Mouse (Mus musculus): Measurements from ENCODE around the gene Stkld1. TPM values are rescaled to one million over a fixed set of nuclear protein-coding genes. Genes with fewer than 3 reads are reported as not detected.
A peak's percentile ranks its signal among the peaks of the same experiment; 100 is the strongest.

The Stkld1 gene
- total and polyA plus RNA-seq, 3 experiments, result 0.02 TPM; not detected in 2

DNA sequence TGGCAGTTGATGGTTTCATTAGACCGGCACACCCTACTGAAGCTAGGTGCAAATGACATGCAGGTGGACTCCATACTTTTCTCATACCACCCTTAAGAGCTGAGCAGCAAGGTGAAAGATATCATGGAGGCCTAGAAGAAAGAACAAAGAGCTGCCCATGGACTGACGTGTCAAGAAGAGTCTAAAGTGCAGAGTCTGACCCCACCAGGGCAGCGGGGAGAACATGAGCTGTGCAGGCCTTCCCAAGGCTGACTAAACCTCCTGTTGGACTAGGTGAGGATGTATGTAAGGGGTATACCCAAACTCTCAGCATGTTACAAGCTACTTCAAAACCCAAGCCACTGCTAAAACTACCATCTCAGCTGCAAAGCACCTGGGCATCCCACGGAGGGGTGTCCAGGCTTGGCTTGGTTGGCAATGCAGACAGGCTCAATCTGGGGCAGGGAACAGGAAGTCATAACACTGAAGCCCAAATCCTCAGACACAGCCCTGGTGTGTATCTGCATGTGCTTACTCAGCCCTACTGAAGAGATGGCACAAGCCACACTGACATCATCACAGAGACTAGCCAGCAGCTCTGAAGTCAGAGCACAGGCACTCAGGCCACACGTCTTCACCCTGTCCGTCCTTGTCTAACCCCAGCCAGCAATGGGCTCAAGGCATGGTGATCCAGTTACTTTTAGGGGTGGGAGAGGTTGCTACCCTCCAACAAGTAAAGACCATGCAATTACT is 5.9 kb upstream of the Stkld1 start:
- no peak for DNase-seq (ENCODE audit: low spot score)
- H3K4me1 ChIP-seq (ENCODE audit: insufficient read depth, low read depth, low read length), result peaks cover 51% of the 10 kb centered on the region

DNA sequence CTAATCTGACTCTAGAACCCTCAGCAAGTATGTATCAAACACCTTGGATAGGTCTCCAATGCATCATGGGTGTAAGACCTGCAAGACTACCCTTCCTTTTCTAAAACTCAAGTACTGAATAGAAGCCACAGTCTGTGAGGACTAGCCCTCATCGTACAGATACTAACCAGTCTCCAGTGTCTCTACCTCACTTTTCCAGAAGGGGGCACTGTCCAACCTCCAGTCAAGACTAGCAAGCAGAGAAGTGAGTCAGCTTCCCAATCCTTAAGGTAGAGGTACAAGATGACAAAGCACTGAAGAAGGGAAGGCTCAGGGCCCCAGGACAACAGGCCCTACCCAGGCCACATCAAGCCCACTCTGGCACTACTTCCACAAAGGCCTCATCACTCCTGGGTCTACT is 3.5 kb upstream of the Stkld1 start:
- TF ChIP-seq TAL1 (conservative IDR thresholded peaks at IDR 0.05; ENCODE audit: low read depth, low read length), result no peak
- TF ChIP-seq CTCF (IDR thresholded peaks at IDR 0.05; ENCODE audit: low read depth, low read length), result peak; percentile 81
- DNase-seq (ENCODE audit: low spot score), result peak; percentile 37
- Histone ChIP-seq H3K36me3 (replicated peaks) (peaks cover 66% of the 10 kb centered on the region), H3K4me3 (ENCODE audit: low read depth, low read length) (no peak overlapping the region), H3K9me3 (replicated peaks) (no peaks in the 10 kb centered on the region), H3K4me1 (ENCODE audit: insufficient read depth, low read depth, low read length) (peaks cover 67% of the 10 kb centered on the region), H3K27me3 (ENCODE audit: insufficient read depth, low read length) (no peaks in the 10 kb centered on the region)
- no peak for ATAC-seq (ENCODE audit: extremely low read depth, insufficient number of reproducible peaks, low FRiP score, poor library complexity, severe bottlenecking)

More for the DNA sequence above, 5.9 kb upstream of the Stkld1 start:
- H3K36me3 ChIP-seq (replicated peaks), result peaks cover 90% of the 10 kb centered on the region
- no peak for ATAC-seq (ENCODE audit: extremely low read depth, insufficient number of reproducible peaks, low FRiP score, poor library complexity, severe bottlenecking)
- H3K27me3 ChIP-seq (ENCODE audit: insufficient read depth, low read length), result no peaks in the 10 kb centered on the region
- TF ChIP-seq TAL1 (conservative IDR thresholded peaks at IDR 0.05; ENCODE audit: low read depth, low read length) (no peak), GATA1 (IDR thresholded peaks at IDR 0.05; ENCODE audit: borderline replicate concordance, low read length) (no peak), GATA2 (IDR thresholded peaks at IDR 0.05; ENCODE audit: borderline replicate concordance, low read depth, low read length) (no peak), CTCF (IDR thresholded peaks at IDR 0.05; ENCODE audit: low read depth, low read length) (no peak), POLR2AphosphoS5 (IDR thresholded peaks at IDR 0.05; ENCODE audit: insufficient replicate concordance, low read depth, low read length) (no peak)
- no peak overlapping the region for H3K4me3 ChIP-seq (ENCODE audit: low read depth, low read length)
- no peaks in the 10 kb centered on the region for H3K9me3 ChIP-seq (replicated peaks)

- no peaks in the 10 kb centered on the region for H3K27me3 ChIP-seq (ENCODE audit: insufficient read depth, low read length)
- peaks cover 43% of the 10 kb centered on the region for H3K36me3 ChIP-seq (replicated peaks)
- ATAC-seq (ENCODE audit: extremely low read depth, insufficient number of reproducible peaks, low FRiP score, poor library complexity, severe bottlenecking) (no peak), DNase-seq (ENCODE audit: low spot score) (peak; percentile 40)
- no peaks in the 10 kb centered on the region for H3K9me3 ChIP-seq (replicated peaks)
- TF ChIP-seq GATA1 (IDR thresholded peaks at IDR 0.05; ENCODE audit: borderline replicate concordance, low read length) (no peak), GATA2 (IDR thresholded peaks at IDR 0.05; ENCODE audit: borderline replicate concordance, low read depth, low read length) (no peak), TAL1 (conservative IDR thresholded peaks at IDR 0.05; ENCODE audit: low read depth, low read length) (no peak), CTCF (IDR thresholded peaks at IDR 0.05; ENCODE audit: low read depth, low read length) (no peak), POLR2AphosphoS5 (IDR thresholded peaks at IDR 0.05; ENCODE audit: insufficient replicate concordance, low read depth, low read length) (no peak)
- H3K4me3 ChIP-seq (ENCODE audit: low read depth, low read length), result peak overlapping the region; percentile 93
- peaks cover 74% of the 10 kb centered on the region for H3K4me1 ChIP-seq (ENCODE audit: insufficient read depth, low read depth, low read length)
Measured at GRCm38 (mm10) chr2:26932473-26933303, 1.2 kb upstream of the Stkld1 start.

DNA sequence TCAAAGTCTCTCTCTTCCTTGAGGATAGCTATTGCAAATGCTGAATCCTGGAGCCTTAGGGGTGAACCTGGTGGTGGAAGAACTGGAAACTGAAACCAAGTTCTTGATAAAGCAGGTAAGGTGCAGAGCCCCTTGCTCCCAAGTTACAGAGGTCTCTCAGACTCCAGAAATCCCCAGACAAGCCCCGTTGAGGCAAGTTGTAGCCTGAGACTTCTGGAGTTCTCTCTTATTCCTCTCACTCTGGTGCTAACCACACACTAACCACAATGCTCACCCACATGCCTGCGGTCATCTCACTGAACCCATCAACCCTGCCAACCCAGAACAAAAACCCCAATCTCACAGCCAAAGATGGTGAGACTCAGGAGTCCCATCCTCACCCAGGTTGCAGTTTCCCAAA is 1.4 kb downstream of the Stkld1 start:
- H3K36me3 ChIP-seq (replicated peaks), result peaks cover 17% of the 10 kb centered on the region
- ATAC-seq (ENCODE audit: extremely low read depth, insufficient number of reproducible peaks, low FRiP score, poor library complexity, severe bottlenecking) (no peak), DNase-seq (ENCODE audit: low spot score) (no peak)
- H3K4me1 ChIP-seq (ENCODE audit: insufficient read depth, low read depth, low read length), result peaks cover 52% of the 10 kb centered on the region
- no peak overlapping the region for H3K4me3 ChIP-seq (ENCODE audit: low read depth, low read length)
- no peaks in the 10 kb centered on the region for H3K9me3 ChIP-seq (replicated peaks)
- TF ChIP-seq CTCF (IDR thresholded peaks at IDR 0.05; ENCODE audit: low read depth, low read length), result no peak
- no peak for TF ChIP-seq GATA2 (IDR thresholded peaks at IDR 0.05; ENCODE audit: borderline replicate concordance, low read depth, low read length)
- no peak for TF ChIP-seq GATA1 (IDR thresholded peaks at IDR 0.05; ENCODE audit: borderline replicate concordance, low read length)
- no peak for TF ChIP-seq TAL1 (conservative IDR thresholded peaks at IDR 0.05; ENCODE audit: low read depth, low read length)
- TF ChIP-seq POLR2AphosphoS5 (IDR thresholded peaks at IDR 0.05; ENCODE audit: insufficient replicate concordance, low read depth, low read length), result no peak
- H3K27me3 ChIP-seq (ENCODE audit: insufficient read depth, low read length), result peaks cover 14% of the 10 kb centered on the region

DNA sequence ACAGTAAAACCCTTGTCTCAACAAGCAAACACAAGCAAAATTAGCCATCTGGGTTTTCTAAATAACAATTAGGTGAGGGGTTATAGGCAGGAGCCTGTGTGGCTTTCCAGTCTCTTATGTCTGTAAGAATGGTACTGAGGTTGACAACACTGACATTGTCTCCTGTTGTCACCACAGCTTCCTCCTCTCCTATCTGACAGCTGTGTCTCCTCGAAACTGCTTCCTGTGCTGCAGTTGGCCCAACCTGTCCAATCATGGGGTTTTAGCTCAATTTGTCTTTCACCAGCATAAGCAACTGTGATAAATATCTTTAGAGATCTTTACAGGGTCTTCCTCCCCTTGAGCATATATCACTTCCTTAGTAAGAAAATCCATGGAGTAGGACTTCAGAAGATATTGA is 2.6 kb downstream of the Stkld1 start:
- Histone ChIP-seq H3K4me1 (ENCODE audit: insufficient read depth, low read depth, low read length) (peaks cover 43% of the 10 kb centered on the region), H3K36me3 (replicated peaks) (peaks cover 5% of the 10 kb centered on the region), H3K9me3 (replicated peaks) (no peaks in the 10 kb centered on the region), H3K27me3 (ENCODE audit: insufficient read depth, low read length) (peaks cover 25% of the 10 kb centered on the region), H3K4me3 (ENCODE audit: low read depth, low read length) (no peak overlapping the region)
- no peak for DNase-seq (ENCODE audit: low spot score)
- no peak for ATAC-seq (ENCODE audit: extremely low read depth, insufficient number of reproducible peaks, low FRiP score, poor library complexity, severe bottlenecking)
- TF ChIP-seq POLR2AphosphoS5 (IDR thresholded peaks at IDR 0.05; ENCODE audit: insufficient replicate concordance, low read depth, low read length), result no peak
- TF ChIP-seq TAL1 (conservative IDR thresholded peaks at IDR 0.05; ENCODE audit: low read depth, low read length), result no peak
- TF ChIP-seq CTCF (IDR thresholded peaks at IDR 0.05; ENCODE audit: low read depth, low read length), result no peak
- no peak for TF ChIP-seq GATA2 (IDR thresholded peaks at IDR 0.05; ENCODE audit: borderline replicate concordance, low read depth, low read length)
- no peak for TF ChIP-seq GATA1 (IDR thresholded peaks at IDR 0.05; ENCODE audit: borderline replicate concordance, low read length)

- peaks cover 6% of the 10 kb centered on the region for H3K4me1 ChIP-seq (ENCODE audit: insufficient read depth, low read depth, low read length)
- TF ChIP-seq GATA2 (IDR thresholded peaks at IDR 0.05; ENCODE audit: borderline replicate concordance, low read depth, low read length), result no peak
- no peak for TF ChIP-seq TAL1 (conservative IDR thresholded peaks at IDR 0.05; ENCODE audit: low read depth, low read length)
- TF ChIP-seq CTCF (IDR thresholded peaks at IDR 0.05; ENCODE audit: low read depth, low read length), result no peak
- TF ChIP-seq GATA1 (IDR thresholded peaks at IDR 0.05; ENCODE audit: borderline replicate concordance, low read length), result no peak
- TF ChIP-seq POLR2AphosphoS5 (IDR thresholded peaks at IDR 0.05; ENCODE audit: insufficient replicate concordance, low read depth, low read length), result no peak
- ATAC-seq (ENCODE audit: extremely low read depth, insufficient number of reproducible peaks, low FRiP score, poor library complexity, severe bottlenecking), result no peak
Measured at GRCm38 (mm10) chr2:26941539-26941938, 7.7 kb downstream of the Stkld1 start.

More at GRCm38 (mm10) chr2:26941539-26941938, 7.7 kb downstream of the Stkld1 start:
- H3K4me3 ChIP-seq (ENCODE audit: low read depth, low read length), result no peak overlapping the region
- no peak for DNase-seq (ENCODE audit: low spot score)
- no peaks in the 10 kb centered on the region for H3K9me3 ChIP-seq (replicated peaks)
- H3K36me3 ChIP-seq (replicated peaks), result peaks cover 2% of the 10 kb centered on the region
- H3K27me3 ChIP-seq (ENCODE audit: insufficient read depth, low read length), result peaks cover 59% of the 10 kb centered on the region

Data from G1E (cell line).